Mouse (Mus musculus) activated CD4-positive, CD25-positive, alpha-beta regulatory T cell (primary cell): ENCODE measurements around the gene Zfp369. TPM values are rescaled to one million over a fixed set of nuclear protein-coding genes. Genes with fewer than 3 reads are reported as not detected.

ENCODE experiments used
- polyA plus RNA-seq, 2 experiments: library from polyadenylated mRNA; unstranded; fragments of 100-300 nt; shearing (Covaris generic); gene quantifications; one replicate each; pipeline ENCODE4 v1.2.1; 2017

The Zfp369 gene
- polyA plus RNA-seq, result 10 to 100 TPM; 12.7 to 15.1 TPM

DNA sequence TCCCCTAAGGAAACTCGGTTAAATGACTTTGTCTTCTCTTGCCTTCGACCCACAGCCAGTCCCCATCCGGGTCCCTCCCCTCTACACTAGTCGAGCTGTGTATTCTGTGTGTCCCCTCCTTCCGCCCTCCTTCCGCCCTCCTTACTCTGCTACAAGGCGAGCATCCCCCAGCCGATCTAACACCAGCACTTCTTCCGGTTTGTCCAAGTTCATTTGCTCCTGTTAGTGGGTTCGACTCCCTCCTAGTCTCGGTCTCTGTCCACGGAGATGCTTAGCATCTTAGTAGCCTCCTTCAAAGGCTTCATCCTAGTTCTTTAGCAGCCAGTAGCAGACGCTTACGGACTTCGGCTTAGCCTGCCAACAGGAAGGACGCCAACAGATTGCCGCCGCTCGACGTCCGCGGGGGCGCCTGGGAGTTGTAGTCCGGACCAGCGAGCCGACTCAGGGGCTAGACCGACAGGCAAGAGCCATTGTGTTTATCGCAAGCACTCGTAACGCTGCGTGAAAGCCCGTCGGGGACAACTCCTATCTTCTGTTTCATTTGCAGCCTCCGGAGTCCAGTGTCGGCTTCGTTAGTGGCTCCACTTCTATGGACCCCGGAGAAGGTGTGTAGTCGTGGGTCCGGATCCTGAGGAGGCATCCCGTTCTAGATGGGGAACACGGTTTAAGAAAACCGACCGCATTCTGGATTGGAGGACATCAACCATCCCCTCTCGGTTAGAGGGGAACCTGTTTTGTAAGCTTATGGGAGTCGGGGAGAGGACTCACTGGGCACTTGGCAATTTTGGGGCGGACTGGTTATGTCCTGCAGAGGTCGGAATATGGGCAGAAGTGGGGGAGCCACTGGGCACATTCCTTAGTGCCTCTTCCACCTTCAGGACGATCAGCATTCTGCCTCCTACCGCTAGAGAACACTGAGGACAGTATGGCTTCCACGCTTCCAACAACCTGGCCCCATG, at the start of gene Zfp369:
Gene Zfp369, plus strand, starts transcription at position 432 of the 959 bp plus-strand sequence.

GRCm38 (mm10) chr13:65259239-65259638, 19.4 kb upstream of the Zfp369 start, which contains the start of gene Gm10775:
Gm10775 (plus strand) TSS chr13:65259539.

Other genes starting within 250 kb of the Zfp369 start
- gene Spata31d1c, start 245.8 kb upstream of the Zfp369 start, polyA plus RNA-seq, result not detected
- not detected for gene Prss47, start 226.1 kb upstream of the Zfp369 start, polyA plus RNA-seq
- 10 to 100 TPM; 50.7 to 72.8 TPM for gene Mfsd14b, start 165.8 kb upstream of the Zfp369 start, polyA plus RNA-seq
- not detected for gene Olfr465-ps1, start 140.7 kb upstream of the Zfp369 start, polyA plus RNA-seq
- gene Olfr466, start 128.6 kb upstream of the Zfp369 start, polyA plus RNA-seq, result under 1 TPM in 1 of 2 experiments, not detected in 1; 0.06 TPM
- gene Nlrp4f, start 72.8 kb upstream of the Zfp369 start, polyA plus RNA-seq, result not detected
- gene Gm10775, start 19.3 kb upstream of the Zfp369 start, polyA plus RNA-seq, result not detected
- gene Gm10139, start 233.9 kb downstream of the Zfp369 start, polyA plus RNA-seq, result not detected